Mouse (Mus musculus): ENCODE results near the gene Cfi.

GRCm38 (mm10) chr3:129793801-129794200 lies 41.9 kb upstream of the Cfi start:
- TF ChIP-seq CTCF (IDR thresholded peaks at IDR 0.05; ENCODE audit: low read depth): no peak
- no peak for TF ChIP-seq EP300 (IDR thresholded peaks at IDR 0.05; ENCODE audit: low read depth)

All from liver, postnatal 0 days (tissue).